Mouse (Mus musculus): ENCODE results near the gene Birc2. TPM values are rescaled to one million over a fixed set of nuclear protein-coding genes. Genes with fewer than 3 reads are reported as not detected.

Gene Birc2
- polyA plus RNA-seq, 1 experiment from 2014 or later, result 43.9 TPM

GRCm38 (mm10) chr9:7841221-7841620 is 4.4 kb upstream of the Birc2 start:
- H3K4me1 ChIP-seq (replicated peaks), result no peaks in the 10 kb centered on the region
- H3K27ac ChIP-seq, result no peak overlapping the region
- H3K9me3 ChIP-seq, result no peaks in the 10 kb centered on the region
- no peaks in the 10 kb centered on the region for H3K36me3 ChIP-seq
- H3K4me2 ChIP-seq, result no peak overlapping the region
- H3K4me3 ChIP-seq (replicated peaks), result no peak overlapping the region
- no peaks in the 10 kb centered on the region for H3K27me3 ChIP-seq
- 73% methylated on average over 6 of the region's 6 CpGs for WGBS
- no peak for ATAC-seq (ENCODE audit: insufficient number of reproducible peaks, insufficient read depth, low FRiP score, low TSS enrichment, low read depth)
- no peak overlapping the region for H3K9ac ChIP-seq (replicated peaks)

GRCm38 (mm10) chr9:7837806-7838440 is 1.1 kb upstream of the Birc2 start:
- peak overlapping the region; percentile 59 for H3K4me3 ChIP-seq (replicated peaks)
- 16% methylated on average over 14 of the region's 14 CpGs for WGBS
- peak overlapping the region; percentile 82 for H3K9ac ChIP-seq (replicated peaks)
- no peaks in the 10 kb centered on the region for H3K27me3 ChIP-seq
- H3K36me3 ChIP-seq, result peaks cover 20% of the 10 kb centered on the region
- no peaks in the 10 kb centered on the region for H3K9me3 ChIP-seq
- peak overlapping the region; percentile 99 for H3K27ac ChIP-seq
- H3K4me2 ChIP-seq, result peak overlapping the region; percentile 65
- peaks cover 11% of the 10 kb centered on the region for H3K4me1 ChIP-seq (replicated peaks)
- ATAC-seq (ENCODE audit: insufficient number of reproducible peaks, insufficient read depth, low FRiP score, low TSS enrichment, low read depth), result no peak

GRCm38 (mm10) chr9:7836331-7836730 is 533 bp downstream of the Birc2 start:
- no peaks in the 10 kb centered on the region for H3K9me3 ChIP-seq
- WGBS, result under 1% methylated on average over 16 of the region's 16 CpGs
- H3K27ac ChIP-seq, result peak overlapping the region; percentile 99
- H3K4me2 ChIP-seq, result peak overlapping the region; percentile 65
- H3K9ac ChIP-seq (replicated peaks), result peak overlapping the region; percentile 82
- H3K4me1 ChIP-seq (replicated peaks), result peaks cover 17% of the 10 kb centered on the region
- H3K27me3 ChIP-seq, result no peaks in the 10 kb centered on the region
- H3K4me3 ChIP-seq (replicated peaks), result peak overlapping the region; percentile 59
- peak; percentile 40; the same call in 1 of the 2 replicates for ATAC-seq (ENCODE audit: insufficient number of reproducible peaks, insufficient read depth, low FRiP score, low TSS enrichment, low read depth)
- H3K36me3 ChIP-seq, result peaks cover 25% of the 10 kb centered on the region

- H3K4me3 ChIP-seq (replicated peaks), result no peak overlapping the region
- ATAC-seq (ENCODE audit: insufficient number of reproducible peaks, insufficient read depth, low FRiP score, low TSS enrichment, low read depth), result no peak
- H3K9ac ChIP-seq (replicated peaks), result no peak overlapping the region
- H3K27me3 ChIP-seq, result no peaks in the 10 kb centered on the region
- peaks cover 17% of the 10 kb centered on the region for H3K4me1 ChIP-seq (replicated peaks)
- peaks cover 25% of the 10 kb centered on the region for H3K36me3 ChIP-seq
- H3K4me2 ChIP-seq, result no peak overlapping the region
- no peaks in the 10 kb centered on the region for H3K9me3 ChIP-seq
- no peak overlapping the region for H3K27ac ChIP-seq
- WGBS, result 86% methylated on average over 1 of the region's 1 CpGs
Measured at GRCm38 (mm10) chr9:7835302-7835701, 1.6 kb downstream of the Birc2 start.

GRCm38 (mm10) chr9:7833421-7833820 is 3.4 kb downstream of the Birc2 start:
- Histone ChIP-seq H3K9me3 (no peaks in the 10 kb centered on the region), H3K4me2 (peak overlapping the region; percentile 8; the same call in 1 of the 2 replicates), H3K27me3 (no peaks in the 10 kb centered on the region), H3K4me3 (replicated peaks) (no peak overlapping the region), H3K9ac (replicated peaks) (no peak overlapping the region), H3K36me3 (peaks cover 36% of the 10 kb centered on the region), H3K27ac (no peak overlapping the region), H3K4me1 (replicated peaks) (peaks cover 17% of the 10 kb centered on the region)
- 91% methylated on average over 6 of the region's 6 CpGs for WGBS
- no peak for ATAC-seq (ENCODE audit: insufficient number of reproducible peaks, insufficient read depth, low FRiP score, low TSS enrichment, low read depth)

GRCm38 (mm10) chr9:7829531-7830528 is 7.0 kb downstream of the Birc2 start:
- no peak for ATAC-seq (ENCODE audit: insufficient number of reproducible peaks, insufficient read depth, low FRiP score, low TSS enrichment, low read depth)
- 88% methylated on average over 9 of the region's 9 CpGs for WGBS
- Histone ChIP-seq H3K9me3 (no peaks in the 10 kb centered on the region), H3K4me3 (replicated peaks) (no peak overlapping the region), H3K36me3 (peaks cover 60% of the 10 kb centered on the region), H3K4me2 (no peak overlapping the region), H3K27me3 (no peaks in the 10 kb centered on the region), H3K9ac (replicated peaks) (no peak overlapping the region), H3K27ac (no peak overlapping the region), H3K4me1 (replicated peaks) (peaks cover 17% of the 10 kb centered on the region)

- no peak for ATAC-seq (ENCODE audit: insufficient number of reproducible peaks, insufficient read depth, low FRiP score, low TSS enrichment, low read depth)
- H3K27me3 ChIP-seq, result no peaks in the 10 kb centered on the region
- peaks cover 11% of the 10 kb centered on the region for H3K4me1 ChIP-seq (replicated peaks)
- no peak overlapping the region for H3K4me2 ChIP-seq
- no peak overlapping the region for H3K9ac ChIP-seq (replicated peaks)
- peaks cover 54% of the 10 kb centered on the region for H3K36me3 ChIP-seq
- H3K4me3 ChIP-seq (replicated peaks), result no peak overlapping the region
- H3K9me3 ChIP-seq, result no peaks in the 10 kb centered on the region
- 93% methylated on average over 4 of the region's 4 CpGs for WGBS
- no peak overlapping the region for H3K27ac ChIP-seq
Measured at GRCm38 (mm10) chr9:7828706-7829105, 8.2 kb downstream of the Birc2 start.

- Histone ChIP-seq H3K4me3 (replicated peaks) (no peak overlapping the region), H3K27me3 (no peaks in the 10 kb centered on the region), H3K9ac (replicated peaks) (no peak overlapping the region), H3K9me3 (no peaks in the 10 kb centered on the region), H3K36me3 (peaks cover 74% of the 10 kb centered on the region), H3K4me1 (replicated peaks) (no peaks in the 10 kb centered on the region), H3K4me2 (no peak overlapping the region), H3K27ac (no peak overlapping the region)
- 91% methylated on average over 5 of the region's 5 CpGs for WGBS
- no peak for ATAC-seq (ENCODE audit: insufficient number of reproducible peaks, insufficient read depth, low FRiP score, low TSS enrichment, low read depth)
Measured at GRCm38 (mm10) chr9:7824916-7825315, 11.9 kb downstream of the Birc2 start.

GRCm38 (mm10) chr9:7822758-7823157 is 14.1 kb downstream of the Birc2 start:
- WGBS, result 82% methylated on average over 3 of the region's 3 CpGs
- Histone ChIP-seq H3K9me3 (no peaks in the 10 kb centered on the region), H3K9ac (replicated peaks) (no peak overlapping the region), H3K4me2 (no peak overlapping the region), H3K36me3 (peaks cover 78% of the 10 kb centered on the region), H3K4me3 (replicated peaks) (no peak overlapping the region), H3K27ac (no peak overlapping the region), H3K4me1 (replicated peaks) (no peaks in the 10 kb centered on the region), H3K27me3 (no peaks in the 10 kb centered on the region)
- ATAC-seq (ENCODE audit: insufficient number of reproducible peaks, insufficient read depth, low FRiP score, low TSS enrichment, low read depth), result no peak

GRCm38 (mm10) chr9:7805101-7805506 is 31.8 kb downstream of the Birc2 start:
- Histone ChIP-seq H3K36me3 (no peaks in the 10 kb centered on the region), H3K4me1 (replicated peaks) (no peaks in the 10 kb centered on the region), H3K27me3 (no peaks in the 10 kb centered on the region), H3K9ac (replicated peaks) (no peak overlapping the region), H3K27ac (no peak overlapping the region), H3K4me2 (no peak overlapping the region), H3K4me3 (replicated peaks) (no peak overlapping the region), H3K9me3 (no peaks in the 10 kb centered on the region)
- WGBS, result 69% methylated on average over 5 of the region's 5 CpGs
- ATAC-seq (ENCODE audit: insufficient number of reproducible peaks, insufficient read depth, low FRiP score, low TSS enrichment, low read depth), result no peak

GRCm38 (mm10) chr9:7798555-7798954 is 38.3 kb downstream of the Birc2 start:
- WGBS, result 91% methylated on average over 3 of the region's 3 CpGs

More at GRCm38 (mm10) chr9:7798555-7798954, 38.3 kb downstream of the Birc2 start:
- Histone ChIP-seq H3K9ac (replicated peaks) (no peak overlapping the region), H3K4me2 (no peak overlapping the region), H3K4me3 (replicated peaks) (no peak overlapping the region), H3K27me3 (no peaks in the 10 kb centered on the region), H3K36me3 (peaks cover 12% of the 10 kb centered on the region), H3K27ac (no peak overlapping the region), H3K4me1 (replicated peaks) (no peaks in the 10 kb centered on the region), H3K9me3 (no peaks in the 10 kb centered on the region)
- ATAC-seq (ENCODE audit: insufficient number of reproducible peaks, insufficient read depth, low FRiP score, low TSS enrichment, low read depth), result no peak
